Mouse (Mus musculus): ENCODE results near the gene Cttnbp2.

DNA sequence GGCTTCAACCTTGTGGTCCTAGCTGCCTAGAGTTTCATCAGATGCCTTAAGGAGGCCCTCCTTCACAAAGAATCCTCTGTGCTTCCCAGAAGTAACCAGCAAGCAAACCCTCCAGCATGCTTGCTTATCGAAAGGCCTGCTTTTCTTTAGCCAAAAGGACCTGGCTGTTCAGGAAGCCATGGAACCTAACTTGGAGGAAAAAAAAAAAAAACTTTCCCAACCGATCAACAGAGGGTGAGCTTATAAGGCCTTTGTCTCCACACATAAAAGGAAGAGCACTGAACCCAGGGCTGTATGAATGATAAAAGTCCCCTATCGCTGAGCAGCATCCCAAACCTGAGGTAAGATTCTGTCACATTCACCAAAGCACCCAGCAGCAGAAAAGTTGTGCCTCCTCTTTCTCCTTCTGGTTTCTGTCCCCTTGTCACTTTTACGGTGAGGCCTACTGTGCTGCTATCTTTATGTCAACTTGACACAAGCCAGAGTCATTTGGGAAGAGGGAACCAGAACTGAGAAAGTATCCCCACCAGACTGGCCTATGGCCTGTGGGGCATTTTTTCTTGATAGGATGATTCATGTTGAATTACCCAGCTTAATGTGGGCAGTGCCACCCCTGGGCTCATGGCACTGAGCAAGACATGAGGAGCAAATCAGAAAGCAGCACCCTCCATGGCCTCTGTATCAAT lies 78.4 kb downstream of the Cttnbp2 start:
- TF ChIP-seq CTCF (conservative IDR thresholded peaks at IDR 0.05; ENCODE audit: insufficient read depth, insufficient read length, low read depth, low read length): no peak
- TF ChIP-seq POLR2A (IDR thresholded peaks at IDR 0.05; ENCODE audit: low read depth, low read length): no peak

All from kidney, adult 2 months (tissue).